Mouse (Mus musculus) limb, embryonic 14.5 days (tissue): ENCODE measurements around the gene 4930442H23Rik. TPM values are rescaled to one million over a fixed set of nuclear protein-coding genes. Genes with fewer than 3 reads are reported as not detected.

Experiments
- ATAC-seq: fragments of 200-750 bp; cut with Nextera tagmentation; 2 replicates; pipeline ENCODE4 v1.8.0; 2017; ENCODE audit warnings: low read depth, moderate number of reproducible peaks, moderate TSS enrichment; ENCODE audit not compliant: low FRiP score
- DNase-seq: peaks from one replicate; pipeline ENCODE4 v3.0.0-alpha.2; 2015; ENCODE audit warnings: low spot score
- H3K27ac ChIP-seq: fragments of 300-500 bp; sonication (generic); replicated peaks from 2 replicates; pipeline ENCODE4 v1.5.1; 2014; ENCODE audit warnings: low read depth, mild to moderate bottlenecking, low read length, moderate library complexity, mixed read lengths
- H3K27me3 ChIP-seq: fragments of 300-500 bp; sonication (generic); 2 replicates; pipeline ENCODE4 v1.6.1; 2014; ENCODE audit warnings: low read length, mixed read lengths; ENCODE audit not compliant: control insufficient read depth, insufficient read depth
- H3K36me3 ChIP-seq: fragments of 300-500 bp; sonication (generic); 2 replicates; pipeline ENCODE4 v1.6.1; 2014; ENCODE audit warnings: mild to moderate bottlenecking, low read length, moderate library complexity, mixed read lengths; ENCODE audit not compliant: control insufficient read depth, insufficient read depth
- H3K4me1 ChIP-seq: fragments of 300-500 bp; sonication (generic); 2 replicates; pipeline ENCODE4 v1.6.1; 2014; ENCODE audit warnings: antibody characterized with exemption, low read length, mixed read lengths; ENCODE audit not compliant: control insufficient read depth, insufficient read depth
- H3K4me2 ChIP-seq: fragments of 300-500 bp; sonication (generic); replicated peaks from 2 replicates; pipeline ENCODE4 v1.6.1; 2014; ENCODE audit warnings: low read depth, mild to moderate bottlenecking, low read length, moderate library complexity; ENCODE audit not compliant: severe bottlenecking
- H3K4me3 ChIP-seq: fragments of 300-500 bp; sonication (generic); replicated peaks from 2 replicates; pipeline ENCODE4 v1.5.1; 2014; ENCODE audit warnings: low read length
- H3K9ac ChIP-seq: fragments of 300-500 bp; sonication (generic); 2 replicates; pipeline ENCODE4 v1.6.1; 2014; ENCODE audit warnings: mild to moderate bottlenecking, low read depth, low read length, moderate library complexity; ENCODE audit not compliant: severe bottlenecking
- H3K9me3 ChIP-seq: fragments of 300-500 bp; sonication (generic); 2 replicates; pipeline ENCODE4 v1.6.1; 2016; ENCODE audit warnings: low read length; ENCODE audit not compliant: control insufficient read depth
- POLR2A ChIP-seq: fragments of 200-500 bp; IDR thresholded peaks from 2 replicates; pipeline ENCODE4 v1.8.0; 2012; ENCODE audit warnings: inconsistent platforms, mild to moderate bottlenecking, moderate library complexity, borderline replicate concordance; ENCODE audit not compliant: insufficient read depth, insufficient read length; ENCODE audit errors: extremely low read depth
- WGBS: fragments of 180-500 bp; shearing (Covaris S2); extraction: QIAGEN DNeasy Blood & Tissue Kit; methylation state at CpG from one replicate; pipeline ENCODE4 v1.1.7; 2014; 5-methylcytosine and 5-hydroxymethylcytosine counted together
- polyA plus RNA-seq, 2 experiments: library from polyadenylated mRNA; depleted of rRNA in 1 of 2; stranded (reverse) in 1 of 2; unstranded in 1 of 2; fragments of >200 nt; fragmentation: Nextera tagmentation in 1 of 2; extraction: Ambion mirVana in 1 of 2; gene quantifications; 2 replicates each; pipeline versions ENCODE4 v1.2.1 to v1.2.3; 2012 to 2014

The 4930442H23Rik gene
- polyA plus RNA-seq, 2 experiments, result not detected

DNA sequence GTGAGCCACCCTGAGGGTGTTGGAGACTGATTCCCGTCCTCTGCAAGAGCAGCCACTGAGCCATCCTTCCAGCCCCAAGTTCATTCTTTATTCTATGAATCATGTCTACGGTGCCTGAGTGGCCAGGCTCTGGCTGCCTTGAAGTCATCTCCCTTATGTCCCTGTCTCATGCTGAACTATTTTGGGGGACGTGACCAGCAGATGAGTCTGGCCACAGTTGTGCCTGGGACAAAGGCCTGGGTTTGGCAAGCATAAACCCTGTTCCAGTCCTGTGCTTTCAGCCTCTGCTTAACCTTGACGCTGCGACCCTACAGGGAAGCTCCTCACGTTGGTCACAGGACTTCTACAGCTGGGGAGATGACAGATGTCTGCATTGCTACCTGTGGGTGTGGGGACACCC is 13.7 kb upstream of the 4930442H23Rik start:
- WGBS, result 52% methylated on average over 6 of the region's 6 CpGs
- Histone ChIP-seq H3K4me1 (peaks cover 17% of the 10 kb centered on the region), H3K9me3 (no peaks in the 10 kb centered on the region), H3K4me3 (no peak overlapping the region), H3K36me3 (no peaks in the 10 kb centered on the region), H3K27ac (no peak overlapping the region), H3K9ac (no peak overlapping the region), H3K4me2 (no peak overlapping the region), H3K27me3 (peaks cover 24% of the 10 kb centered on the region)
- TF ChIP-seq POLR2A, result no peak
- no peak for ATAC-seq
- DNase-seq, result no peak

DNA sequence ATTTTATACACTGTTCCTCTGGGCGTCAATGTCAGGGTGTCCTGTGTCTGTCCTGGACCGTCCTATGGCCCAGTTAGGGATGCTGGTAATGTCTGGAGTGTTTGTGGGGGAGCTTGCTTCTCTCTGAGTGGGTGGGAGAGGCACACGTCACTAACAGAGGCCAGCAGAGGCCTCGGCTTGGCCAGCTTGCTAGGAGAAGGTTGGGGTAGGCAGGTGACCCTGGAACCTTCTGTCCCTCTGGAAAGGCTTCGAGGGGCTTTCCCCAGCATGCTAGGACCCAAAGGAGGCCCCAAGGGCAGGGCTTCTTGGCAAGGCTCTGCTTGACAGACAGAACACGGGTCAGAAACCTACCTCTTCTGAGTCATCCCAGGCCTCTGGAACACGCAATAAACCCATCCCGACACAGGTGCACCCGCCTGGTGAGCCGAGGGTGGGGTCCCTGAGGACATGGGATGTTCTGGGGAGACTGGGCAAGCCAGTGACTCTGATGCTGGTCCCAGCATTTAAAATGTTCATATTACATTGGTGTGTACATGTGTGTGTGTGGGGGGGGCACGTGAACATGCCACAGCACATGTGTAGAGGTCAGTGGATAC is 12.9 kb upstream of the 4930442H23Rik start:
- WGBS, result 66% methylated on average over 11 of the region's 11 CpGs
- Histone ChIP-seq H3K27ac (no peak overlapping the region), H3K27me3 (peaks cover 24% of the 10 kb centered on the region), H3K4me3 (no peak overlapping the region), H3K4me2 (no peak overlapping the region), H3K9me3 (no peaks in the 10 kb centered on the region), H3K4me1 (peaks cover 22% of the 10 kb centered on the region), H3K9ac (no peak overlapping the region), H3K36me3 (no peaks in the 10 kb centered on the region)
- DNase-seq (no peak), ATAC-seq (no peak)
- TF ChIP-seq POLR2A, result no peak

DNA sequence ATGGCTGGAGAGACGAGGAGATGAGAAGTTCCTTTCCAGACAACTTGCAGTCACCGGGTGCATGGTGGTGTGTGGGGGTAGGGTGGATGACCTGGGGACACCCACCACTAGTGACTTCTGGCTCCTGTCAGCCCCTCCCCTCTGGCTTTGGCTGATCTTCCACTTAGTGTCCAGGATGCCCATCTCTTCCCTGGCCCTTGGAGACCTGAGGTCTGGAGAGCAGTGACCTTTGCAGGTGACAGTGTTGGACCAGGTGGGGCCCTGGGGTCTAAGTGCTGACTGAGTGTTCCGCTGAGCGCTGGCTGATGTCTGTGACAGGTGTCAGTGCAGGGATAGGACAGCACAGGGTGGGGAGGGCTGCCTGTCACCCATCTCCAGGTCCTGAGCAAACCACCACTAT is 11.7 kb upstream of the 4930442H23Rik start:
- DNase-seq, result no peak
- H3K4me1 ChIP-seq, result peaks cover 22% of the 10 kb centered on the region
- H3K36me3 ChIP-seq, result peaks cover 10% of the 10 kb centered on the region
- no peak overlapping the region for H3K9ac ChIP-seq
- no peak for TF ChIP-seq POLR2A
- no peaks in the 10 kb centered on the region for H3K9me3 ChIP-seq
- 65% methylated on average over 4 of the region's 4 CpGs for WGBS
- no peak for ATAC-seq
- no peak overlapping the region for H3K4me2 ChIP-seq
- H3K27me3 ChIP-seq, result peaks cover 24% of the 10 kb centered on the region
- H3K4me3 ChIP-seq, result peak overlapping the region; percentile 4; the same call in 1 of the 2 replicates
- H3K27ac ChIP-seq, result no peak overlapping the region

DNA sequence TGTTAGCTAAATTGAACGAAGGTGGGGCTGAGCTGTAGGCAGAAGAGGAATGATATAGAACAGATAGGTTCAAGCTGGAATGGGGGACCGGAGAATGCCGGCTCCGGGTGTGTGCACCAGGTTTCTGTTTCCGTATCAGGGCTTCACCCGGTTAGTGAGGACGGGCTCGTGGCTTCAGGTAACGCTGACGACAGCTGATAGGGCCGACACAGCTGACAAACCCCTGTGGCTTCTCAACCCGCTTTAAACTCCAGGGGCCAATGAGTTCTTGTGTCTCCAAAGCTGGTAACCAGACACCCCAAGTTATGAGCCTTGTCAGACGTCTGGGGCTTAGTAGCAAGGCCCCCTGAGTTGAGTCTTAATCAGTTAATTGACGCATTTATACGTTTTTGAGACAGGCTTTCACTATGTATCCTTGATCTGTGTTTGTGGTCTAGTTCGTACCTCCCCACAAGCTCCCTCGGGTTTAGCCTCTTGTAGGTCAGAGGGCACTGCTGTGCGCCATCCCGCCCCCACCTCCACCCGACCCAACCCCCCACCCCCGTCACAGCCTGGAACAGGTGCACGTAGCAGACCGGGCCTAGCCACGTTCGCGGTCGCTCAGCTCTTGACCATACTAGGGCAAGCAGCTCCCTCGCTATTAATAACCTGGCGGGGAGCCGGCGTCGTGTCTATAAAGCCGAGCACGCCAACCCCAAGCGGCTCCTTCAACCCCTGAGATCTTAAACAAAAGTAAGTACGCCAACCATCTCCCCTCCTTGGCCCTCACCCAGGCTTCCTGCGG is 10.5 kb upstream of the 4930442H23Rik start:
- TF ChIP-seq POLR2A, result no peak
- H3K27ac ChIP-seq, result no peak overlapping the region
- WGBS, result 12% methylated on average over 37 of the region's 37 CpGs
- H3K4me3 ChIP-seq, result 0 out of 2 replicates have a peak overlapping the region, but pooled peaks have one; percentile 1
- peak overlapping the region; percentile 5; the same call in 1 of the 2 replicates for H3K4me2 ChIP-seq
- peaks cover 24% of the 10 kb centered on the region for H3K27me3 ChIP-seq
- DNase-seq (peak; percentile 56), ATAC-seq (0 out of 2 replicates have a peak, but pooled peaks have one; percentile 10)
- H3K36me3 ChIP-seq, result peaks cover 17% of the 10 kb centered on the region
- H3K4me1 ChIP-seq, result peaks cover 22% of the 10 kb centered on the region
- no peaks in the 10 kb centered on the region for H3K9me3 ChIP-seq
- H3K9ac ChIP-seq, result peak overlapping the region; percentile 40

DNA sequence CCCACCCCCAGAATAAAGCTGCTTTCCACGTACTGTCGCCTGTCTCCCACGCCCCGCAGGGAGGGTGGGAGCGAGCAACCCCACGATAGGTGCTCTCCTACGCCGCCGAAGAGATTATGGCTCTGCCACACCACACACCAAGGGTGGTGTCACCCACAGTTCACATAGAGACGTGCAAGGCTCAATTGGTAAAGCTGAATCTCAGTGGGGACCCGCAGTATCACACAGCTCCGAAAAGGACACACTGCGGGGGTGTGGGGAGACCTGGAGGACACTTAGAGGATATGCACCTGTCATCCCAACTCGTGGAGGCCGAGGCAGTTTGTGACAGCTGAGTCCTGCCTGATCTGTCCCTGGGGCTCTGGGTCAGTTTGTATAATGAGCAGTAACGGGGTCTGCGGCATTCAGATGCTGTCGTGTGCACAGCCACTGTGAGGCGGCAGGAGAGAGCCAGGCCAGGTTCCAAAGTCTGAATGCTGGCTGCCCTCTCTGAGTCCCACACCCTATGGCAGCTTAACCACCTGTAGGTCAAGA is 9.4 kb upstream of the 4930442H23Rik start:
- Histone ChIP-seq H3K9ac (peak overlapping the region; percentile 67), H3K27me3 (peaks cover 24% of the 10 kb centered on the region), H3K4me3 (peak overlapping the region; percentile 66), H3K4me2 (peak overlapping the region; percentile 98), H3K4me1 (peaks cover 22% of the 10 kb centered on the region), H3K9me3 (no peaks in the 10 kb centered on the region), H3K36me3 (peaks cover 19% of the 10 kb centered on the region), H3K27ac (peak overlapping the region; percentile 84)
- ATAC-seq, result peak; percentile 21
- TF ChIP-seq POLR2A, result no peak
- WGBS, result 5% methylated on average over 19 of the region's 19 CpGs
- DNase-seq, result no peak
